Mouse (Mus musculus) ES-Bruce4 (cell line): ENCODE measurements around the gene Hist1h2bn.
"Not testable (repeated sequence)": the region's sequence is repeated elsewhere in the genome, so short reads cannot be mapped to it uniquely, and the experiment has no call there.

ENCODE experiments used
- CTCF ChIP-seq: IDR thresholded peaks from one replicate; pipeline ENCODE4 v1.8.1; 2011; ENCODE audit warnings: low read depth, low read length
- EP300 ChIP-seq: IDR thresholded peaks from 2 replicates; pipeline ENCODE4 v1.6.1; 2011; ENCODE audit warnings: low read depth, low read length; ENCODE audit not compliant: insufficient read depth
- POLR2A ChIP-seq: IDR thresholded peaks from one replicate; pipeline ENCODE4 v1.8.1; 2011; ENCODE audit warnings: low read length; ENCODE audit not compliant: insufficient read depth

DNA sequence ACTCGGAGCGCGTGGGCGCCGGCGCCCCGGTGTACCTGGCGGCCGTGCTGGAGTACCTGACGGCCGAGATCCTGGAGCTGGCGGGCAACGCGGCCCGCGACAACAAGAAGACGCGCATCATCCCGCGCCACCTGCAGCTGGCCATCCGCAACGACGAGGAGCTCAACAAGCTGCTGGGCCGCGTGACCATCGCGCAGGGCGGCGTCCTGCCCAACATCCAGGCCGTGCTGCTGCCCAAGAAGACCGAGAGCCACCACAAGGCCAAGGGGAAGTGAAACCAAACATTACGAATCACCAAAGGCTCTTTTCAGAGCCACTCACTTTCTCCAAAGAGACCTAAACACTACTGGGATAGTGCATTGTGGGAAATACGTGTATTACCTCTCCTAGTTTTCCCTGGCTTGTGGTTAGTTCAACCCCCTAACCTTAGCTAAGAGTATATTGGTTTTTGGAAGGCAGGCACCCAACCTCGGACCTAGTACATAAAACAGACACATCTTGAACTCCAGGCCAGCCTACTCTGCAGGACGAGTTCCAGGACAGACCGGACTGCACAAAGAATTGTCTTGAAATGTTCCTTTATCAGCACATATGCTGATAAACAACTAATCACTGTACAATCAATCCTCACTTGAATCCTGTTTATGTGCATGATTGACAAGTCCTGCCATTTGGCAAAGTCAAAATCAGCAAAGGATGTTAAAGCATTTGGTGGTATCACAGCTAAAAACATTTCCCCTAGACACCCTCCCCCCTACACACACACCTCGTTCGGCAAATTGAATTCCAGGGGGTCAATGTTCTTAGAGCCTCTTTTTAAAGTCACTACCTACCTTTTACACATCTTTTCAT lies 37.2 kb upstream of the Hist1h2bn start:
- TF ChIP-seq CTCF, EP300: not testable (repeated sequence)
- peak; percentile 54 for TF ChIP-seq POLR2A
